ENCODE assay signal across 10 mouse cellular contexts in genomic region chr13:38346096-38346915, GRCm38 (mm10). TPM values are rescaled to one million over a fixed set of nuclear protein-coding genes. Genes with fewer than 3 reads are reported as not detected.
DNase-seq lines count a peak whose midpoint lies in the region; ATAC-seq lines count a peak whose summit lies in the region.
"Had no signal": no experiment of that assay in that cellular context is flagged by ENCODE, and none has a peak within 500 bp of the region (broad histone marks: within the 10 kb centered on the region; RNA-seq: fewer than 3 reads in every experiment).

No protein-coding gene starts in this region.

- DNase-seq in kidney, adult 18-20 months = peak; percentile 59
- DNase-seq in kidney, adult 11 months = no peak
- peak; percentile 34 for DNase-seq in embryo, embryonic 10 days (ENCODE audit: low spot score)
- DNase-seq in limb, embryonic 10.5 days (ENCODE audit: low spot score) = peak; percentile 61
- DNase-seq in left cerebral cortex, adult 18-20 months (ENCODE audit: low spot score in 2 of 2) = no peak

- ATAC-seq in heart, embryonic 14.5 days (ENCODE audit: insufficient number of reproducible peaks, insufficient read depth, low FRiP score, low read depth) = no peak
- peak; percentile 18 for ATAC-seq in neural tube, embryonic 14.5 days (ENCODE audit: low read depth)
- no peak for ATAC-seq in granulocyte monocyte progenitor cell, adult 5-6 weeks (replicated peaks; ENCODE audit: poor library complexity, severe bottlenecking)

- H3K4me2 ChIP-seq in heart, embryonic 14.5 days (ENCODE audit: low read length) = peak overlapping the region; percentile 85
- H3K4me2 ChIP-seq in neural tube, embryonic 14.5 days (ENCODE audit: low read depth, low read length) = peak overlapping the region; percentile 86

- 1% methylated on average over 60 of the region's 63 CpGs for WGBS in heart, embryonic 14.5 days
- 1% methylated on average over 63 of the region's 63 CpGs for WGBS in limb, embryonic 10.5 days
- 1% methylated on average over 56 of the region's 63 CpGs for WGBS in neural tube, embryonic 14.5 days

- no peaks in the 10 kb centered on the region for H3K9me3 ChIP-seq in heart, embryonic 14.5 days (ENCODE audit: control insufficient read depth, low read length)
- H3K9me3 ChIP-seq in limb, embryonic 10.5 days (replicated peaks) = no peaks in the 10 kb centered on the region
- no peaks in the 10 kb centered on the region for H3K9me3 ChIP-seq in neural tube, embryonic 14.5 days (ENCODE audit: control insufficient read depth, low read length)

- peaks cover 6 to 21% of the 10 kb centered on the region in 2 experiments; a peak in 3 of 4 replicates for H3K4me1 ChIP-seq in heart, embryonic 14.5 days (ENCODE audit: control insufficient read depth in 2 of 2, insufficient read depth in 2 of 2, low read length in 2 of 2)
- H3K4me1 ChIP-seq in limb, embryonic 10.5 days = peaks cover 25% of the 10 kb centered on the region
- H3K4me1 ChIP-seq in neural tube, embryonic 14.5 days (ENCODE audit: control insufficient read depth, insufficient read depth, low read length) = peaks cover 16% of the 10 kb centered on the region

- H3K9ac ChIP-seq in heart, embryonic 14.5 days (ENCODE audit: low read length) = peak overlapping the region; percentile 64
- peak overlapping the region; percentile 47; the same call in 1 of the 2 replicates for H3K9ac ChIP-seq in neural tube, embryonic 14.5 days (replicated peaks; ENCODE audit: low read depth, low read length)

- no peaks in the 10 kb centered on the region for H3K36me3 ChIP-seq in heart, embryonic 14.5 days (ENCODE audit: control insufficient read depth, insufficient read depth, low read length)
- H3K36me3 ChIP-seq in limb, embryonic 10.5 days = no peaks in the 10 kb centered on the region
- H3K36me3 ChIP-seq in neural tube, embryonic 14.5 days (ENCODE audit: control insufficient read depth, insufficient read depth, low read length) = no peaks in the 10 kb centered on the region

- H3K27ac ChIP-seq in heart, embryonic 14.5 days (replicated peaks in 1 of 2; ENCODE audit: control insufficient read depth in 1 of 2, insufficient read depth in 1 of 2, low read depth in 2 of 2, low read length in 2 of 2) = no peak overlapping the region
- peak overlapping the region; percentile 3 for H3K27ac ChIP-seq in limb, embryonic 10.5 days
- no peak overlapping the region for H3K27ac ChIP-seq in neural tube, embryonic 14.5 days (ENCODE audit: low read depth, low read length)

- peaks cover 43% of the 10 kb centered on the region for H3K27me3 ChIP-seq in heart, embryonic 14.5 days (ENCODE audit: control insufficient read depth, insufficient read depth, low read length)
- H3K27me3 ChIP-seq in limb, embryonic 10.5 days (ENCODE audit: low read depth, poor library complexity, severe bottlenecking) = peaks cover 84% of the 10 kb centered on the region
- peaks cover 31% of the 10 kb centered on the region for H3K27me3 ChIP-seq in neural tube, embryonic 14.5 days (ENCODE audit: control insufficient read depth, insufficient read depth, low read length)
- H3K27me3 ChIP-seq: Patski had no signal

- H3K4me3 ChIP-seq in heart, embryonic 14.5 days (ENCODE audit: control insufficient read depth in 1 of 2, insufficient read depth in 1 of 2, low read depth in 1 of 2, low read length in 2 of 2) = peak overlapping the region; percentile 47 to 59
- H3K4me3 ChIP-seq in limb, embryonic 10.5 days = peak overlapping the region; percentile 54
- peak overlapping the region; percentile 42 for H3K4me3 ChIP-seq in neural tube, embryonic 14.5 days (ENCODE audit: low read depth, low read length)

RNA-seq across cellular contexts. Expression of gene Bmp6, which starts 1.4 kb away (rescaled TPM):
- 4.4 and 5.8 TPM in 2 replicates for polyA plus RNA-seq in heart, embryonic 14.5 days (2014; fragmentation: Nextera tagmentation; extraction: Ambion mirVana)
- polyA plus RNA-seq in limb, embryonic 10.5 days (2016; fragmentation: Nextera tagmentation; extraction: Ambion mirVana) = 0.23 and 0.30 TPM in 2 replicates
- 1.3 and 4.4 TPM in 2 replicates for polyA plus RNA-seq in neural tube, embryonic 14.5 days (2014; fragmentation: Nextera tagmentation; extraction: Ambion mirVana)
- total RNA-seq in granulocyte monocyte progenitor cell, adult 5-6 weeks (2014; fragmentation: Nextera tagmentation) = not detected in 2 replicates
- not detected in 2 replicates for total RNA-seq in granulocyte monocyte progenitor cell, adult 5-6 weeks (2017)
- 10 to 100 TPM; 14.2 to 15.2 TPM for total RNA-seq in left cerebral cortex, adult 18-20 months (2021)
- total RNA-seq: hematopoietic stem cell, adult 5-6 weeks had no signal

Comparison
In these comparisons a context has a peak if more than half of its experiments do, and no peak if none do; other contexts are left out.
1. DNase-seq: peak in kidney, adult 18-20 months (single experiment), embryo, embryonic 10 days (single experiment) and limb, embryonic 10.5 days (single experiment); none in kidney, adult 11 months (single experiment) and left cerebral cortex, adult 18-20 months (0 of 2).
2. Peak in every context shown above with its lines, with median percentiles within 50 percentile points of each other: H3K4me3 ChIP-seq.